Mouse (Mus musculus) liver, embryonic 14.5 days (tissue): ENCODE results near the gene 4930524B15Rik. TPM values are rescaled to one million over a fixed set of nuclear protein-coding genes. Genes with fewer than 3 reads are reported as not detected.

Experiments
- ATAC-seq: fragments of 200-750 bp; cut with Nextera tagmentation; 2 replicates; pipeline ENCODE4 v1.8.0; 2017; ENCODE audit warnings: moderate number of reproducible peaks, mild to moderate bottlenecking, moderate library complexity; ENCODE audit not compliant: insufficient read depth
- DNase-seq, 3 experiments: peaks; one replicate each; pipeline ENCODE4 v3.0.0-alpha.2; 2012 to 2013; ENCODE audit warnings: low read depth in 3 of 3, low spot score in 3 of 3
- H3K27ac ChIP-seq: fragments of 300-500 bp; sonication (generic); 2 replicates; pipeline ENCODE4 v1.5.1; 2014; ENCODE audit warnings: moderate library complexity, mild to moderate bottlenecking, control low read depth, inconsistent platforms
- H3K27me3 ChIP-seq: fragments of 300-500 bp; sonication (generic); 2 replicates; pipeline ENCODE4 v1.6.1; 2014; ENCODE audit warnings: mild to moderate bottlenecking, low read length, moderate library complexity; ENCODE audit not compliant: control insufficient read depth, insufficient read depth
- H3K36me3 ChIP-seq: fragments of 300-500 bp; sonication (generic); replicated peaks from 2 replicates; pipeline ENCODE4 v1.6.1; 2014; ENCODE audit warnings: low read depth; ENCODE audit not compliant: control insufficient read depth, insufficient read depth
- H3K4me1 ChIP-seq, 2 experiments: fragments of 200-500 bp in 1 of 2; fragments of 300-500 bp in 1 of 2; sonication (generic) in 1 of 2; replicated peaks; 2 replicates each; pipeline ENCODE4 v1.6.1; 2012 to 2014; ENCODE audit warnings: antibody characterized with exemption in 1 of 2, inconsistent platforms in 1 of 2, low read length in 1 of 2; ENCODE audit not compliant: control insufficient read depth in 2 of 2, insufficient read depth in 2 of 2
- H3K4me2 ChIP-seq: fragments of 300-500 bp; sonication (generic); 2 replicates; pipeline ENCODE4 v1.6.1; 2014; ENCODE audit warnings: low read depth, mild to moderate bottlenecking, control low read depth, moderate library complexity
- H3K4me3 ChIP-seq, 2 experiments: fragments of 200-500 bp in 1 of 2; fragments of 300-500 bp in 1 of 2; sonication (generic) in 1 of 2; 2 replicates each; pipeline ENCODE4 v1.5.1; 2012 to 2014; ENCODE audit warnings: low read depth in 2 of 2, low read length in 2 of 2, mild to moderate bottlenecking in 2 of 2, control low read depth in 1 of 2, inconsistent platforms in 1 of 2, moderate library complexity in 1 of 2; ENCODE audit not compliant: insufficient read depth in 1 of 2
- H3K9ac ChIP-seq: fragments of 300-500 bp; sonication (generic); replicated peaks from 2 replicates; pipeline ENCODE4 v1.6.1; 2014; ENCODE audit warnings: mild to moderate bottlenecking, control low read depth, moderate library complexity
- H3K9me3 ChIP-seq: fragments of 300-500 bp; sonication (generic); 2 replicates; pipeline ENCODE4 v1.6.1; 2016; ENCODE audit warnings: low read length, mixed read lengths; ENCODE audit not compliant: control insufficient read depth
- CTCF ChIP-seq: IDR thresholded peaks from 2 replicates; pipeline ENCODE4 v1.5.1; 2016; ENCODE audit warnings: antibody characterized with exemption, low read depth, control low read depth
- EP300 ChIP-seq: IDR thresholded peaks from 2 replicates; pipeline ENCODE4 v1.6.1; 2016; ENCODE audit warnings: antibody characterized with exemption, low read depth
- WGBS: fragments of 180-500 bp; shearing (Covaris S2); extraction: QIAGEN DNeasy Blood & Tissue Kit; methylation state at CpG from one replicate; pipeline ENCODE4 v1.1.7; 2014; ENCODE audit not compliant: insufficient replicate concordance; 5-methylcytosine and 5-hydroxymethylcytosine counted together
- polyA plus RNA-seq, 2 experiments: library from polyadenylated mRNA; depleted of rRNA in 1 of 2; stranded (reverse) in 1 of 2; unstranded in 1 of 2; fragments of >200 nt; fragmentation: Nextera tagmentation in 1 of 2; extraction: Ambion mirVana in 1 of 2; gene quantifications; 2 replicates each; pipeline versions ENCODE4 v1.2.1 to v1.2.3; 2012 to 2014

4930524B15Rik gene
- polyA plus RNA-seq, 2 experiments, result not detected

- Histone ChIP-seq H3K4me1 (no peaks in the 10 kb centered on the region), H3K36me3 (no peaks in the 10 kb centered on the region)
- ATAC-seq, result no peak
Observed at GRCm38 (mm10) chr11:31983249-31983648, 17.9 kb downstream of the 4930524B15Rik start.

GRCm38 (mm10) chr11:31984786-31985185, 19.4 kb downstream of the 4930524B15Rik start:
- DNase-seq (no peak), ATAC-seq (no peak)
- Histone ChIP-seq H3K4me1 (no peaks in the 10 kb centered on the region), H3K36me3 (no peaks in the 10 kb centered on the region), H3K9me3 (no peaks in the 10 kb centered on the region), H3K4me3 (no peak overlapping the region), H3K27me3 (no peaks in the 10 kb centered on the region), H3K9ac (no peak overlapping the region), H3K27ac (no peak overlapping the region), H3K4me2 (no peak overlapping the region)
- 13% methylated on average over 2 of the region's 2 CpGs for WGBS
- no peak for TF ChIP-seq CTCF

More at GRCm38 (mm10) chr11:31983249-31983648, 17.9 kb downstream of the 4930524B15Rik start:
- Histone ChIP-seq H3K9me3 (no peaks in the 10 kb centered on the region), H3K4me3 (no peak overlapping the region), H3K27ac (no peak overlapping the region), H3K4me2 (no peak overlapping the region), H3K9ac (no peak overlapping the region), H3K27me3 (no peaks in the 10 kb centered on the region)
- no peak for DNase-seq
- TF ChIP-seq EP300 (no peak), CTCF (no peak)

GRCm38 (mm10) chr11:31992535-31992934, 27.1 kb downstream of the 4930524B15Rik start:
- TF ChIP-seq EP300, result no peak
- TF ChIP-seq CTCF, result no peak
- H3K27me3 ChIP-seq, result no peaks in the 10 kb centered on the region
- H3K9ac ChIP-seq, result no peak overlapping the region
- no peak overlapping the region for H3K4me3 ChIP-seq
- no peak overlapping the region for H3K27ac ChIP-seq
- no peaks in the 10 kb centered on the region for H3K9me3 ChIP-seq
- no peak for DNase-seq
- ATAC-seq, result no peak
- no peaks in the 10 kb centered on the region for H3K36me3 ChIP-seq
- WGBS, result 60% methylated on average over 3 of the region's 3 CpGs
- H3K4me2 ChIP-seq, result no peak overlapping the region
- no peaks in the 10 kb centered on the region for H3K4me1 ChIP-seq

GRCm38 (mm10) chr11:31999716-32000115, 34.3 kb downstream of the 4930524B15Rik start:
- Histone ChIP-seq H3K9ac (no peak overlapping the region), H3K27ac (no peak overlapping the region), H3K4me3 (no peak overlapping the region), H3K27me3 (no peaks in the 10 kb centered on the region; the same call in none of the 2 replicates), H3K4me2 (no peak overlapping the region), H3K9me3 (no peaks in the 10 kb centered on the region), H3K36me3 (no peaks in the 10 kb centered on the region), H3K4me1 (no peaks in the 10 kb centered on the region)
- 34% methylated on average over 2 of the region's 2 CpGs for WGBS
- no peak for TF ChIP-seq EP300
- TF ChIP-seq CTCF, result no peak
- DNase-seq, result no peak
- ATAC-seq, result no peak

- Histone ChIP-seq H3K27me3 (no peaks in the 10 kb centered on the region; the same call in none of the 2 replicates), H3K36me3 (no peaks in the 10 kb centered on the region), H3K9ac (no peak within 1 kb of the TSS), H3K4me2 (peak within 1 kb of the TSS; percentile 31), H3K4me3 (no peak within 1 kb of the TSS), H3K9me3 (no peaks in the 10 kb centered on the region), H3K4me1 (no peaks in the 10 kb centered on the region), H3K27ac (no peak within 1 kb of the TSS)
- TF ChIP-seq CTCF (peak; percentile 55), EP300 (no peak)
- DNase-seq, result no peak
- no peak for ATAC-seq
- 1% methylated on average over 16 of the region's 16 CpGs for WGBS
Observed at GRCm38 (mm10) chr11:32000281-32000680, 34.9 kb downstream of the 4930524B15Rik start, which contains the start of gene Nsg2. TSS of gene Nsg2 (plus strand) at chr11:32000463.
